Mouse (Mus musculus) liver, postnatal 0 days (tissue): Measurements from ENCODE around the gene Camkk2.

ENCODE experiments used
- CTCF ChIP-seq: sonication (generic); IDR thresholded peaks from 2 replicates; pipeline ENCODE4 v1.5.1; 2016; ENCODE audit warnings: antibody characterized with exemption, low read depth
- EP300 ChIP-seq: IDR thresholded peaks from 2 replicates; pipeline ENCODE4 v1.6.1; 2016; ENCODE audit warnings: antibody characterized with exemption, low read depth, mild to moderate bottlenecking

- TF ChIP-seq CTCF (no peak), EP300 (no peak)
Measured at GRCm38 (mm10) chr5:122779277-122779834, at the start of gene Camkk2.
